Mouse (Mus musculus) ES-Bruce4 (cell line): ENCODE measurements at regions not wholly inside any gene's neighbourhood (a gene's known extent, or its start where the extent isn't known, plus 50 kb on each side); places are given as distances from the start of the nearest gene placed in this dataset.
"Not testable (repeated sequence)": the region's sequence is repeated elsewhere in the genome, so short reads cannot be mapped to it uniquely, and the experiment has no call there.

ENCODE experiments used
- CTCF ChIP-seq: IDR thresholded peaks from one replicate; pipeline ENCODE4 v1.8.1; 2011; ENCODE audit warnings: low read depth, low read length
- EP300 ChIP-seq: IDR thresholded peaks from 2 replicates; pipeline ENCODE4 v1.6.1; 2011; ENCODE audit warnings: low read depth, low read length; ENCODE audit not compliant: insufficient read depth

DNA sequence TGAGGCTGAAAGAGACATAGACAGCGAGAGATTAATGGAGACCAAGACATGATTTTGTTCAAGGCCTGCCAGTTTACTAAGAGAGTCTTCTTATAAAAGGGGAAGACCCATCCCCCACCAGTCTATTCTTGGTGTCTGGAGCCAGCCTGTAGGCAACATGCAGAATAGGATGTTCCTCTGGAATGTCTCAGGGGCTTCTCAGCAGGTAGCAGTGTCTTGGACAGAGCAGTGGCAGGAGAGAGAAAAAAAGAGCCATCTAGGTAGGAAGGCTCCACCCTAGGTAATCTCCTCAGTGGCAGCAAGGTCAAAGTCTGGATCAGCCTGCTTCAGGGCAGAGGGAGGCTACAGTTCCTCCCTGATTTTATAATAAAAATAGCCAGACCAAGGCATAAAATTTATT, 607.4 kb upstream of the Ghitm start:
- peak; percentile 67 for TF ChIP-seq EP300
- not testable (repeated sequence) for TF ChIP-seq CTCF
